Mouse (Mus musculus): ENCODE data around the gene Sorcs2. TPM values are rescaled to one million over a fixed set of nuclear protein-coding genes. Genes with fewer than 3 reads are reported as not detected.

Sorcs2 gene
- total RNA-seq, 2 experiments from 2014 or later = 35.8 to 38.1 TPM

DNA sequence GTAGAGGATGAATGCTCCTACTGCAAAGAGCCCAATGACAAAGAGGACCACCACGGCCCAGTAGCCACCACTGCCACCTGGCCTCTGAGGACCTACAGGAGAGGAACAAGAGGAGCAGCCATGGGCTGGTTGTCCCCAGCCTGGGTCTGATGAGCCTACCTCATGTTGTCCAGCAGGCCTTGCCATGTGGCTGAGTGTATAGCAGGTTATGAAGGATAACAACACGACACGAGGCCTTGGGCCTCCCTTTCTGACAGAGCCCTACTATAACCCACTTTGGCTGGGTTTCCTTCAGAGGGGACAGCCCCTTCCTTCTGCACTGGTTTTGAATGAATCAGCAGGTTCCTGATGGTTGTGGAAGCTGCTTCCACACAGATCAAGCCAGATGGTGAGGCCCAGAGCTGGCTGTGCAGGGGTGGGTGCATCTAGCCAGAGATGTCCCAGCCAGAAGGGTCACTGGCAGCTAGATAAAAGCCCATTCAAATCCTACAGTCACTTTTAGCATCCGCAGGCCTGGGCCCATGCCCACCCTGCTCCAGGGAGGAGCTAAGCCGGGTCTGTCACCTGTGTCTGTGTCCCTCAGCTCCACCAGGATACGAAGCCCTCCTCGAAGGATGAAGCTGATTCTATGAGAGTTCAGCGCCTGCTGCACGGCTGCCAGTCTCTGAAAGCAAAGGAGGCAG, 373.8 kb downstream of the Sorcs2 start:
- DNase-seq (ENCODE audit: low spot score in 2 of 2) = no peak

DNA sequence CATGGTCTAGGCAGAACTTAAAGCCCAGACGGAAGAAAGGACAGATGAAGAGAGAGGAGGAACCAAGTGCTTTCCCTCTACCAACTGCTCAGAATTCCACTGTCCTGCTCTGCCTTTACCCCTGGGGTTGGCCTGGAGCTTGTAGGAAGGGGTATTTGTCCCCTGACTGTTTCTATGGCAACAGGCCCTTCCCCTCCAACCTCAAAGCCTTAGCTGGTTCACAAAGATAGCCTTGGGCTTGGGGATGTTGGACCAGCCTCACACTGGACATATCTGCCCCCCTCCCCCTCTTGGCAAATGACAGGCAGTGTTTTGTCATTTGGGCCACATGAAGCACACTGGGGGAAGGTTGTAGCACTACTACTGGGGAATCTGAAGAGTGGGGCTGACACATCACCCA, 375.6 kb downstream of the Sorcs2 start:
- DNase-seq (ENCODE audit: low spot score in 2 of 2) = no peak

DNA sequence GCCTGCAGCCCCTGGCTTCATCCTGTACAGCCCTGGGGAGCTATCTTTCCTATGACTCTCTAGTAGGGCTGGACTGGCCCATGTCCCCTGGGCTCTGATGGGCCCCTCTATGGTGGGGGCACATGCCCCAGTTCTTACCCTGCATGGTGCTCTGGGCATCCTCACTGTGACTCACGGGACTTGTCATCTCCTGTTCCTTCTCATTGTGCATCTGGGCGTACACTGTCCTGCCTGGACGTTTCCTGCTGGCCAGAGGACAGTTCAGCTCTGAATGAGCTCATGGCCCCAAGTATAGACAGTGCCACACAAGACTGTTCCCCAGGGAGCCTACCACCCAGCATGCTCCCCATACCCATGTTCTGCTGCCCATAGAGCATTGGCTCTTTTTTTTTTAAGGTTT, 376.8 kb downstream of the Sorcs2 start:
- no peak for DNase-seq (ENCODE audit: low spot score in 2 of 2)

DNA sequence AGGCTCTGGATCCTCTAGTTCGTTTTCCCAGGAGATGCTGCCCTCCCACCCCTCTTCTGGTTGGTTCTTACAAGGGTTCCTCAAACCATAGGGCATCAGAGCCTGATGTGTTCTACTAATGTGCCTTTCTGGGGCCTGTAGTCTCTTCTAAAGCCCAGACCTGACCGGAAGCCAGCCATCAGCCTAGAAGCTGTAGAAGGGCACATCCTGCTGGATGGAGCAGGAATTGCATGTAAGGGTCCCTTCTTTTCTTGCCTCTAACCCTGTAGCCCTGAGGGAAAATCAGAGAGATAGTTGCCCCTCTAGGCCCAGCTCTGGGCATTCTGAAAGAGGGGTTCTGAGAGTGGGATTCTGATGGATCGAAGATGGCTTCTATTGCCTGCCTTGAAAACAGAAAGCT, 379.6 kb downstream of the Sorcs2 start:
- no peak for DNase-seq (ENCODE audit: low spot score in 2 of 2)

DNA sequence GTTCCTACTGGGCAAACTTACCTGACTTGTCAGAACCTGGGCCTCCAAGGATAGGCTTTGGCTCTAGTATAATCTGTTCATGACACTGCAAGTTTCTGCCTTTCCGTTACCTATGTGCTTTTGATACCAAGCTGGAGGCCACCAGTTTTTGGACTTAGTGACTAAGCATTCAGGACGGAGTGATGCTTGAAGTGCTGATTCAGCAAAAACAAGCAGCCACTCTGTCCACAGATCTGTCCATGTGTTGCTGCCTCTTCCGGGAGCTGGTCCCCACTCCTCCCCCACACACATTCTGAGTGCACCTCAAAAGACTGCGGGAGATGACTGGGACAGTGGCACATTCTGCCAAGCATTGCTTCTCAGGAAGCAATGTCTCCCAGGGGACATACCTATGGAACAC, 388.5 kb downstream of the Sorcs2 start:
- no peak for DNase-seq (ENCODE audit: low spot score in 2 of 2)

DNA sequence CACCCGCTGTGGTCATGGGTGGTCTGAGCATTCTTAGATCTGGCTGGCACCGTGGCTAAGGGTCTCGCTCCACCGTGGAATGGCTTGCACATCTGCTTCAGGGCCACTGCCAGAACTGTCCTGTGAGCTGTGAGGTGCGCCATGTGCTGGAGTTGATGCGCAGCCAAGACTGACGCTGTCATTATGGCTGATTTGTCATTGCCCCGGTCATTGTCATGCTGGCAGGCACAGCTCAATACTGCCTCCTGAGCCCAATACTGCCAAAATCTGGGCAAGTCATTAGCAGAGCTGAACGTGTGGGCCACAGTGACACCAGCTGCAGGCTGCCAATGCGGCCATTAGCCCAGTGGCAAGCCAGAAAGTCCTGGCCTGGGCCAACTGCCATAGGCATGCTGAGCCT, 390.3 kb downstream of the Sorcs2 start:
- DNase-seq (ENCODE audit: low spot score in 2 of 2) = peak in 1 of 2 experiments; percentile 47

DNA sequence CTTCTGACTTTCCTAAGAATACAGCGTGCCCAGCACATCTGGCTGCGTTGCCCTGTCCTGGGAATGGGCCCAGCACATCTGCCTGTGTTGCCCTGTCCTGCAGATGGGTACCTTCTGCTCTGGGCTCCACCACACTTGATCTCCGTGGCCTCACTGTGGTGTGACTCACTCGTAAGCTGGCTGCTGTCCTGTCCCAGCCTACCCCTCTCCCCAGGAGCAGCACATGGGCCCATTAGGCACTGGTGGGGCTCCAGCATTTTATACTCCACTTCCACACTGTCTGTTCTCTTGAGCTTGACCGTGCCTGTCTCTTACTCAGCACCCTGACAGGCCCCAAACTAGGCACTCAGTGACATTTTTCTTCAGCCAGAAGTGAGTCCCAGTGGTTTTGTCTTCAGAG, 391.4 kb downstream of the Sorcs2 start:
- no peak for DNase-seq (ENCODE audit: low spot score in 2 of 2)

DNA sequence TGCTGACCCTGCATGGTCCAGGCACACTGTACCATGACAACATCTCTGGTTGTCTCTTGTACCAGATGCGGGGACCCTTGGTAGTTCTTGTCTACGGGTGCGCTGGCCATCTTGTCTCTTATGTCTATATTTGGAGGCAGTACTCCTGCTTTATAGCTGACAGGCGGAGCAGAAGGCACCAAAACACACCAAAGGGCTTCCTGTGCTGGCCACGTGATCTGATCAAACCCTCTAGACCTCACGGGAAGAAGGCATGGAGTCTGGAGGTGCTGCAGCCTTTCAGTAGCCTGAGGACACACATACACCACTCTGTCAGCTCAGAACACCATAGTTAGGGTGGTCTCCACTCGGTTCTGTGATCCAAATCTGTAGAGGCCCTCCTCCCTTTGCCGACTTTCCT, 391.8 kb downstream of the Sorcs2 start:
- DNase-seq (ENCODE audit: low spot score in 2 of 2) = no peak

DNA sequence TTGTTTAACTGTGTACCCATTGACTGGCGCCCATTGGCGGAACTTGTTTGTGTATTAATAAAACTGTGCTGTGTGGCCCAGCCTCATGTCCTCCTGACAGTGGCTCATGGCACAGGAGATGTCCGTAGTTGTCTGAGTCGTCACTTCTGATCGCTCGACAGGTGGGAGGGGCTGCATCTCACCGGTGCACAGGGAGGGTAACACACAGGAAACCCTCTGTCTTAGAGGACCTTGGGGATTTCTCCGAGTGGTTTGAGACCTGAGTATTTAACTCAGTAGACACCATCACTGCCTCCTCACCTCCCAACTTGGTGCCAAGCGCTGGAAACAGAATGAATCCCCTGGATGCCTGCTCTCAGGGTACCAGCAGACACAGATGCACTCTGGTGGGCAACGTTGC, 394.1 kb downstream of the Sorcs2 start:
- DNase-seq (ENCODE audit: low spot score in 2 of 2) = no peak

DNA sequence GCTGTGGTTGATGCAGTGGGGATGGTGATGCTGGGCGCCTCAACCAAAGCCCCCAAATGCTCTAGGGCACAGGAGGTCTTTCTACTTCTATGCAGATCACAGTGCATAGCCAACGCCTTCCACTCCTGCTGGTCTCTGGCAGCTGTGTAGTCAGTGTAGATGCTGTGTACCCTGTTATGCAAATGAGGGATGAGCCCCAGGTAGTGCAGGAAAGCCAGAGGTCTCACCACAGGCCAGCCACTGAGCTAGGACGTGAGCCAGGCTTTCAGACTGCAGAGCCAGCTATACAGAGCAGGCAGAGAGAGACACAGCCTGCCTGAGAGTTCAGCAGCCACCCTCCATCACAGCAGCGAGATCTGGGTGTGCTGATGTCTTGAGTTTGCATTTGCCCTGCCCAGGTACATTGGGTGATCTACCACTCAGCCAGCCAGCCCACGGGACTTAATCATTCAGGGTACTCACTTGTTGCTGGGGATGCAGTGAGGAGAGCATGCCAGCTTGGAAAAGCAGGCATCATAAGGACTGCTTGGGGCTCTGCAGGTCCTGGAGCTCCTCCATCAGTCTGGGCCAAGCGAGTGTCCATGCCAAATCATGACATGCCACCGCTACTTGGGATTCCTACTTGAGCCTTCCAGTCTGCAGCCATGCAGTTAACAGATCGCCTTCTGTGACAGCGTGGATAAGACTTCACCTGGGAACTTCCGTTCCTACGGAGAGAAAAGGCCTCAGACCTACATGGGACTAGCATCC, 407.8 kb downstream of the Sorcs2 start:
- DNase-seq (ENCODE audit: low spot score in 2 of 2) = no peak

DNA sequence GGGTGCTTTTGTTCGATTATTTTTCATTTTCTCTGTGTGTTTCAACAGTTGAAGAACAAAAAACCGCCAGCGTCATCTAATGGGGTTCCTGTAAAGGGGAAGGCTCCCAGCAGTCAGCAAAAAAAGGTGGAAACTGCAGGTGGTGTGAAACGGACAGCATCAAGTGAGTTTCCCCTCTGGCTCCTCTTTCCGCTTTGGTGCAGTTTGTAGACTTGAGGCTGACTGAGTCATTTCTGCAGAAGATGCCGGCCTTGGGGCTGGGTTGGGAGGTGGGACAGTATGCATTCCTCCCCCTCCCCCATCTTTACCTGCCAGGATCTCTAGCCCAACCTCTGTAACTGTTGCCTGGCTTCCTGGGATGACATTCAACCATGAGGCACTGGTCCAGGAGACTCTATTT, 408.4 kb downstream of the Sorcs2 start:
- no peak for DNase-seq (ENCODE audit: low spot score in 2 of 2)

DNA sequence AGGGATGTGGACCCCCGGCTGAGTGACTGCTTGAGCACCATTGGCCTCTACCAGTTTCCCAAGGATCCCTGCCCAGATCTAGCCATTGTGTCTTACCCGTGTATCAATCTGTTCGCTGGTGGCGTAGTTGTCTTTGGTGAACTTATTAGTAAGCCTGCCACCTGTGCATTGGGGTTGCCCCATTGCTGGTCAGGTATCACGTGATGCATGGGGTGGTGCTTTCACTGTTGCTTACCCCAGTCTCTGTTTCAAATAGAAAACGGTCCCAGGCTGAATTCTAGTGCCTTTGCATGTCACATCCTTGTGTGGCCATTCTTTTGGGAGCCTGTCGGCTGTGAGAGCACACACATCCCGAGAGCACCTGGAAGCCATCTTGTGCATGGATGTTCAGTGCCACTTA, 409.9 kb downstream of the Sorcs2 start:
- DNase-seq (ENCODE audit: low spot score in 2 of 2) = no peak

DNA sequence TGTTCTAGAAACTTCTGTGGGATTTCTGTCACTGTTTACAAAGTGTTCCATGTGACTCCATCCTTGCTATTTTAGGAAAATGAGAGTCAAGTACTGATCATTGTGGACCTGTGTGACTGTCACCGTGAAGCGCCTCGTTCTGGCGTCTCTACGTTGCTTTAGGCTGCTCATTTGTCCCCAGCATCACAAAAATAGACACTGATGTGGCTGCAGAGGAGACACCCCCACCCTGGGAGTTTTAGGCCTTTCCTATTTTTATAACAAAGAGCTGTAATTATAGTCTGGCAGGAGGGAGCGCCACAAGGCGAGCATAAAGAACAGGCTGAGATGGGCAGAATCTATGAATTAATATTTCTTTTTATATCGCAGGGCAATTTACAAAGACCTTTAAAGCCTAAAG, 412.3 kb downstream of the Sorcs2 start:
- no peak for DNase-seq (ENCODE audit: low spot score in 2 of 2)

DNA sequence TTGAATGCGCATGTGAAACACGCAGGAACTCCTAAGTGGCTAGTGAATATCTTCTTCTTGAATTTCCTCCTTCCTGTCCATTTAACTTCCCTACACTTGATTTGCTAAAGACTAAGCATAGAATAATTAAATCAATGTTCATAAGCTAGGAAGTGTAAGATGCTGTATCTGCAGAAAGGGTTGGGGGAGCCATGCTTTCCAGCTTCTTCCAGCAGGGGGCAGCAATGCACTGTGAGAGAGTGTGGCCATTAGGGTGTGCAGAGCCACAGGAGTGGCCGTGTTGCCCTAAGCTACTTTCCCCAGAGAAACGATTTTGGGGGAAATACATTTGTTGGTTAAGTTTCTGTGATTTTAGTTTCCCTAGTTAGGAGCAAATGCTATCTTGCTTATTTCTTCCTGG, 416.0 kb downstream of the Sorcs2 start:
- peak; percentile 68 to 83 for DNase-seq (ENCODE audit: low spot score in 2 of 2)

DNA sequence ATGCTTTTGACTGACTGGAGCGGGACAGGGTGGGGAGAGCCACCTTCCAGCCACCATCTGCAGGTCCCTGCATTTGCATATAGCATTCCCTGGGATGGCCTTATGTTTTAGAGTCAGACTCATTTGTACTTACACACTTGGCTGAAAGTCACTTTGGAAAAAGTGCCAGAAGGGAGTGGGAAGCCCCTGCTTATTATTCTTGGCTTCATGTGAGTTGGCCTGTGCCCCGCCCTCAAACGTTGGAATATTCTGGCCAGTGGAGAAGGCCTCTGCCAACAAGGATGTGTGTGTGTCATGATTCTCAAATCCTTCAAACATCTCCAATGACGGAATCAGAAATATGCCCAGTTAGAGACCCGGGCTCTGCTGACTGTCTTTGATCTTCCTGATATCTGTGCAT, 416.6 kb downstream of the Sorcs2 start:
- no peak for DNase-seq (ENCODE audit: low spot score in 2 of 2)

DNA sequence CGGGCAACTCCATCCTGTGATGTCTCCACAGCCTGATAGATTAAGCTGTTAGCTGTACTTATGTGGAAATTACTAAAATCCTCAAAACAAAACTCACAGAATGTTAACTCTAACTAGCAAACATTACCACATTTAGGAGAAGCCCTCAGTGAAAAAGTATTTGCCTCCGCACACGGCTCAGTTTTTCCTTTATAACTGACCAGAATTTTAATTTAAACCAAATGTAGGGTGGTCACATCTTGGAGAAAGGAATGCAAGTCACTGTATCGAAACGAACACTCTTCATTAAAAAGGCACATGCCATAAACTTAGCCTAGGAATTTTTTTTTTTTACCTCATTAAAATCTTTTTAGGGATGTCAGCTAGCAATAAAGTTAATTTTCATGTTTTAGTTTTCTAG, 417.4 kb downstream of the Sorcs2 start:
- no peak for DNase-seq (ENCODE audit: low spot score in 2 of 2)

DNA sequence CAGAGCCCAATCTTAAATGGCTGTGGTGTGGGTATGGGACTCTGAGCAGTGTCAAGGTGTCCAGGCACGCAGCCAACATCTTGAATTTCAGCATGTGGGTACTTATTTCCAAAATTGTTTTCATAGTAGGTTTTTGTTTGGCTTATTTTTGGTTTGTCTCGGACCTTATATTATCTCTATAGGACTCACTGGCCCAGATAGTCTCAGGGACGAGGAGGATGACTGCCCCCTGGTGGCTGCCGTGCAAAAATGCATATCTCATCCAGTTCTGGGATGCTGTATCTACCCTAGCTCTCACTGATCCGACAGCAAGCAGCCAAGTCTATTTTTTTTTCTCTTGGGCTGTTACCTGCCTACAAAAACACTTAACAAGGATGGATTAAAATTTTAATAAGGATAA, 422.3 kb downstream of the Sorcs2 start:
- peak; percentile 72 to 77 for DNase-seq (ENCODE audit: low spot score in 2 of 2)

DNA sequence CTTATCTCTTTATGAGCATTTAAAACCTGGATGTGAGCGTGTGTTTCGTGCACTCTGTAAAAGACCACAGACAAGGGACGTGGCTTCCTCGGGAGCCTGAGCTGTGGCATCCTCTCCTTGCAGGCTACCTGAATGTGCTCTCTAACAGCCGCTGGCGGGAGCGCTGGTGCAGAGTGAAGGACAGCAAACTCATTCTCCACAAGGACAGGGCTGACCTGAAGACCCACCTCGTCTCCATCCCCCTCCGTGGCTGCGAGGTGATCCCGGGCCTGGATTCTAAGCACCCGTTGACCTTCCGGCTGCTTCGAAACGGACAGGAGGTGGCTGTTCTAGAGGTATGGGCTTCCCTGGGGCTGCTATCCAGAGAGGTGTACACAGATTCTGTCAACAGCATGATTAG, 423.7 kb downstream of the Sorcs2 start:
- DNase-seq (ENCODE audit: low spot score in 2 of 2) = no peak

DNA sequence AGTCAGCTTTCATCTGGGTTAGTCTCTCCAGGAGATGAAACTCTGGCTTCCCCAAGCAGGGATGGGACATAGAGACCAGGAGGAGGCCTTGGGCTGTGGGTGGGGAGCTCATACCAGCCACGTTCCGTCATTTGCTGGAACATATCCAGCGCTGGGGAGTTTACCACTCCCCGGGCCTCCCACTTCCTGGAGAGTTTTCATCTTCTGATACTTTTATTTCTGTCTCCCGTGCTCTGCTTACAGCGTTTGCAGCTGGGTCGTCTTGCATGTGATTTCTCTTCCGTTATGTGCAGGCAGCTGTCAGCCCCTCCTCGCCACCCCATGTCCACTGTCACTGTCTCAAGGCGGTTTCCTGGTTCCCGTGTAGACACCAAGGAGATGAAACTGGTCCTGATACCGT, 424.1 kb downstream of the Sorcs2 start:
- DNase-seq (ENCODE audit: low spot score in 2 of 2) = peak; percentile 84 to 91

DNA sequence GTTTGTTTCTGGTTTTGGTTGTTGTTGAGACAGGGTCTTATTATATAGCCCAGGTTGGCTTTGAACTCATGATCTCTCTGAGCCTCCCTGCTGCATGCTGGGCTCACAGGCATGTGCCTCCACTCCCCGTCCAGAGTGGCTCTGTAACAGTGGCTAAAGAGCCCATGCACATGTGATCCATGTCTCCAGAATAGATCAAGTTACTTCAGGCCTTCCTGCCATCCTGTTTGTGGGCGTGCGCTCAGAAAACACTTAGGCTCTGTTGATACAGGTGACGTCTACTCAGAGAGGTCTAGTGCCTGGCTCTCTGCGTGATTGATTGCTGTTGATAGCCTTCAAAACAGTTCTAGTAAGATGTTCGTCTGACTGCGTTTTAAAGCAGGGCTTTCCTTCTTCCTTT, 425.2 kb downstream of the Sorcs2 start:
- no peak for DNase-seq (ENCODE audit: low spot score in 2 of 2)

DNA sequence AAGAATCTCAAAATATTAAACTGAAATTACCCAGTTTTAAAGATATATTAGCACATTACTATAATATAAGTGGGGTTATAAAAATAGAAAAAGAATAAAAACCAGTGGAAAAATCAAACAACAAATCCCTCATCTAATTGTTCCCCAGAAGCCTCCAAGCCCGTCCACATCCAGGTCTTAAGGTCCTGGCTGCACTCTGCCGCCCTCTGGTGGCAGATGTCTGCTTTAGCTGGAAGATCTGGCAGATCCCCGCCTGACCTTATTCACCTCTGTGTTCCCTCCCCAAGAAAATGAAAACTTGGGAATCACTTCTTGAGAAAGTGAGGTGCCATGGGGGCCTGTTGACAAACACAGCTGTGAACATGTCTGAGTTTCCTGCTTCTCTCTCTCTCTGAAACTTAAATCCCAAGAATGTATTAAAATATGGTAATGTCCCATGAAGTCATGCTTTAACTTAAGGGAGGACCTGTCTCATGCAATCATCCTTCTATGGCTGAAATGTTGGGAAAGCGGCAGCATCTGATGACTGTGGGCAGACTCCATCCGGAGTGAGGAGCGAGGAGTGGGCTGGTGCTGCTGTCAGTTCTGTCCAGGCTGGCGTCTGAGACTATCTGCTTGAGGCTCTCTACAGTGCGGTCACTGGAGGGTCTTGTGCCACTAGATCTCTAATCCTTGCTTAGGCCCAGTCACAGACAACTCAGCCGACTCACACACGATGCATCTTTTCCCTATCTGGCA, 425.9 kb downstream of the Sorcs2 start:
- peak; percentile 56 to 81 for DNase-seq (ENCODE audit: low spot score in 2 of 2)

DNA sequence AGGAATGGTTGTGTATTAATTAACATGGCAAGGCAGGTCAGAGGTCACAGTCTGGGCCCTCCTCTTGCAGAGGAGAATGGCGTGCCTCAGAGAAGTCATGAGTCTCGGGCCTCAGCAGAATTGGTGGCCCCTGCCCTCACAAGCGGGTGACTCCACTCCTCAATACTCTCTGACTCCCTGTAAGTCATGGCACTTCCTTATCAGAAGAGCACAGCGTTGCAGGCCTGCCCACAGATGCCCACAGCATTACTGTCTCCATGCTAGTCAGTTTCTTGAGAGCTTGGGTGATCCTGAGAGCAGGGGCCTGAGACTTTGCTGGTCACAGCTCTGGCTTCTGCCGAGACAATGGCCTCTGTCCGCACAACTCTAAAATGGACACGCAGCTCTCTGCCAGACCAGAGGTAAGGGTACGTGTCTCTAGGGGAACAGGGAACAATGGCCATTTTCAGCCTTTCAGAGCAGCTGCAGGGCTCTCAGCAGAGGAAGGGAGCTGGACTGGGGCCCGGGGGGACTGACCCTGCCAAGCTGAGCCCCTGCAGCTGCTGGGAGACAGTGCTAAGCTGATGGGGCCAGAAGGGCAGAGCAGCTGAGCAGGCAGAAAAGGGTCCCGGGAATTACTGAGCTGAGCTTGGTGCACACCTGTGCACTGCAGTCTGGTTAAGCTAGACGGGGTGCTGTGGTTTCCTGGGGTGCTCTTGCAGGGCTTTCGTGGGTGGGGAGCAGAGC, 427.4 kb downstream of the Sorcs2 start:
- DNase-seq (ENCODE audit: low spot score in 2 of 2) = peak; percentile 66 to 84
